Mouse (Mus musculus) naive thymus-derived CD4-positive, alpha-beta T cell, adult 2 months (primary cell): ENCODE data around the gene Mrpl23.

Experiments
- DNase-seq: peaks from one replicate; pipeline ENCODE4 v3.0.0-alpha.2; 2011; ENCODE audit warnings: low read depth

Gene Mrpl23

DNA sequence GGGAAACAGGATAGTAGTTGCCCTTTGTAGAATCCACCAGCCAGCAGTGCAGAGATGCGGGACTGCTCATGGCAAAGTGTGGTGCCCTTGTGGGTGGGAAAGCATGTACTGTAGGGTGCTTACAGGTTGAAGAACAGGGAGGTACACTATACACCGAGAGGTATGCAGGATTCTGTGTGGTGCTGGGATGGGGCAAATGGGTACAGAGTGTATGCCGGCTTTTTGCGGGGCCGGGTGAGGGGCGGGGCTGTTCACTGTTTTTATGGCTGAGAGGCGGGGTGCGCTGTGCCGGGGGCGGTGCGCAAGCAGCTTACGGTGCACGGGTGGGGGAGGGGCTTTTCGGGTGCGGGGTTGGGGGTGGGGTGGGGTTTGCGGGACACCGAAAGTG, at the start of gene Mrpl23:
Gene Mrpl23, plus strand, starts transcription at position 16 of the 388 bp plus-strand sequence.
- no peak for DNase-seq

DNA sequence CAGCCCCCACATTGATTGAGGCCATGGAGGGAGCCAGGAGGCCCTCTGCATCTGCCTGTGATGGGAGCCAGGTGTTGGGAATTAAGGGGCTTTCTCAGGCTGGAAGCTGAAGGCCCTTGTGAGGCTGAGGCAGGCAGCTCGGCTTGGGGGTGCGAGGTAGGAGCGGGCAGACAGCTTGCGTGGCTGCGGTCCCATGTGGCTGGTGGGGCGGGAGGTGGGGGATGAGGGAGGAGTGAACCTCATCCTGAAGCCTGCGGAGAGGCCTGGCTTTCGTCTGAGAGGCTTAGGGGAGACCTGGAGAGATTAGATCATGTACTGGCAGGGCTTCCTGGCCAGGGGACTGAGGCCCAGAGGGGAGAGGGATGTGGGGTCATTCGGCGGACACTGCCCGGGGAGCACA, 49.4 kb upstream of the Mrpl23 start:
- no peak for DNase-seq

DNA sequence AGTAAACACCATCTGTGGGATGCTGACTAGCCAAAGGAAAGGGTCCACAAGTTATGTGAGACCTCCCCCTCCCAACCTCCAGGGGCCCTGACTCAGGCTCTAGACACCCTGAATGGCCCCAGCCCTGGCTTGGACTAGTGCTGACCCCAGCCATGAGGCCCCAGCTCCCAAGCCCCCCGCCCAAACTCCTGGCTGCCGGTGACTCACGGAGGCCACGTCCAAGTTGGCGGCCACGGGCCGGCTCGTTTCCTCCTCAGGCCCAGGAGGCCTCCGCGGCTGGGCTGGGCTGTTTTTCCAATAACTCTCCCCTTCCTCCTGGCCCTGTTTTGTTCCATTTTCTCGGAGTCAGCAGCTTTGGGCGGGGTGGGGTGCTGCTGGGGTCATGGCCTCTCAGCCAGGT, 47.7 kb upstream of the Mrpl23 start:
- no peak for DNase-seq

DNA sequence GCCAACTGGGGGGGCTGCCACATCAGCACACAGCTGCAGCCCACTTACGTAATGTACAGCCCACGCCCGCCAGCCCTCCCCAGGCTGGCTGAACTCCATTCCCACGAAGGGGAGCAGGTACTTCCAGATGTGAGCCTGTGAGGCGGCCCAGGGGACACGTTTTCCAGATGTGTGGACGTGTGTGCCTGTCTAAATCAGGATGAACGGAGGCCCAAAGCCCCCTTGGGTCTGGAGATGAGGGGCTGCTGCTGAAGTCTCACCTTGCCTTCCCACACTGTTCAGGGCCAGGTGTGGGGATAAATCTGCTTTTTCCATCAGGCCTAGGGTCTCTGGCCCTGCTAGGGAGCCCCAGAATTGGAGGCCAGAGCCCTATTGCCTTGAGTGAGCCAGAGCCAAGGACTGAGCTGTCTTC, 45.7 kb upstream of the Mrpl23 start:
- no peak for DNase-seq

DNA sequence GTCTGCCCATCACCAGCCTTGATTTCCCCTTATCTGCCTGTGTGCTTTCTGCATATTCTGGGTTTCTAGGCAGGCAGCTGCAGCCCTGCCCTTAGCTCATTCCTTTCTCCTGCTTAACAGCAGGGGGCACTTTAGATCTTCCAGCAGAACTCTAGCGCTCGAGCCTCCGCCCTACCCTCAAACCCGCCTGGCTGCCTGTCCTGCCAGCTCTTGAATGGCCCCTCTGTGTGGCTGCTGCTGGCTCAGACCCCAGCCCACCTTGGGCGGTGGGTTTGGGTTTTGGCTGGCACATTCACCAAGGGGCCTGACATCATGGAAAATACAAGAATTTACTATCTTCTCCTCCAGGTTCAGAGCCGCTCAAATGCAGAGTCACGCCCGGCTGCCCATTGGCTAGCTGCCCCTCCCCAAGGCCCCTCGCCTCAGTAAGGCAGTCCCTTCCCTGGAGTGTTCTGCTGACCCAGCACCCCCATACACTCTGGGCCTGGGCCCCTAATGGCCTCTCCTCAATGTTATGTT, 45.1 kb upstream of the Mrpl23 start:
- no peak for DNase-seq

DNA sequence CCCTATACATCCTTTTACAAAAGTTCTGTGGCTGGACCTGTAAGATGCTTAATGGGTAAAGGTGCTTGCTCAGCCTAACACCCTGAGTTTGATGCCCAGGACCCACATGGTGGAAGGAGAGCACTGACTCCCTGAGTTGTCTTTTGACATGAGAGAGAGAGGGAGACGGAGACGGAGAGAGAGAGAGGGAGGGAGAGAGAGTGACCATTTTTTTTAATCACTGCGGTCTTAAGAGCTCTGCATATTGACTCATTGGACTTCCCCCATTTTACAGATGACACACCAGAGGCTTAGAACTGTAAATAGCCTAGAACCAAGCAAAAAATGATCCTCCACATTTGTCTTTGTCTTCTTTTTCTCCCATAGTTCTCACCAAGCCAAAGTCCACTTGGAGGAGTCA, 44.4 kb upstream of the Mrpl23 start:
- DNase-seq = no peak

DNA sequence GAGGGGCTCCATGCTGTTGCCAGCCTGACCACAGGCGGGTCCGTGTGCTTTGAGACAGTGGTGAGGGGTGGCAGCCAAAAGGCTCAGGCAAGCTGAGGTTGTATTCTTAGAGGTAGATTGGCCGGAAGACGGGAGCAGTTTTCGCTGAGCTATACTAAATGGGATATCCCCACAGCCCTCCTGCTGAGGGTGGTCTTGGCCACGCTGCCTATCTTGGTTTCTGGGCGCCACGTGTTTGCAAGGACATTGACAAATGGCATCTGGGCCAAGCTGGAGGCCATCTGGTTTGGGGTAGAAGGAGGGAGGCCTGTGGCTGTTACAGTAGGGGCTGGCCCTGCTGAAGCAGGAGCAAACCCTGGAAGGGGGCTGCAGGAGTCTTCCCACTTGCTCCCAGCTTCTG, 39.0 kb upstream of the Mrpl23 start:
- DNase-seq = no peak

DNA sequence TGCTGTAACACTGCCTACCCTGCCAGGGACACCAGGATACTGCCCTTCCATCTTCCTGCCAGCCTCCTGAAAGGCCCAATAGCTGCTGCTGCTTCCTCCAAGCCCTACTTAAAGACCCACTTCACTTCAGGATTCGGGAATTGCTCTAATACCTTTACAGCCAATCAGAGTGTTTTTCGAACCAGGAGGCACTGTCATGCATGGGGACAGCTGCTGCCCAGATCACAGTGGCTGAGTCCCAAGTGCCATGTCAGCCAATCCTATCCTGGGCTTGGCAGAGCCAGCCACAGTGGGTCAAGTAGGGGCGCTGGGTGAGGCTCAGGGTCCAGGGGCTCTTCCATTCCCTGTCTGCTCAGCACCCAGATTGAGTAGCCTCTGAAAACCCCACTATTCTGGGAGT, 36.3 kb upstream of the Mrpl23 start:
- no peak for DNase-seq

DNA sequence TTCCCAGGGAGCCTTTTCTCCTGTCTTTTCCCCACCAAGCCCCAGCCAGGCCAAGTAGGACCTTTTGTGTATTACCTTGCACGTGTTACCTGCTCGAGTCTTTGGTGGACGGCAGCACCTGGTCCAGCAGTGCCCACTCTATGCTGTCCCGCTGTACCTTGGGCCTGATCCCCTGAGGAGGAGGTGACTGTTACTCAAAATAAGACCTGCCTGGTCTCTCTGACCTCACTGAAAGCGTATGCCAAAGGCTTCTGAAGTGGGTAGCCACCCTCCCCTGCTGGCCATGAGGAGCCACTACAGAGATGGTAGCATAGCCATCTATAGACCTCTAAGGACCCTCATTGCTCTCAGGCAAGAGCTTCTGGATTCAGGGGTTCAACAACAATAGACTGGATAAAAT, 35.7 kb upstream of the Mrpl23 start:
- peak; percentile 31 for DNase-seq

DNA sequence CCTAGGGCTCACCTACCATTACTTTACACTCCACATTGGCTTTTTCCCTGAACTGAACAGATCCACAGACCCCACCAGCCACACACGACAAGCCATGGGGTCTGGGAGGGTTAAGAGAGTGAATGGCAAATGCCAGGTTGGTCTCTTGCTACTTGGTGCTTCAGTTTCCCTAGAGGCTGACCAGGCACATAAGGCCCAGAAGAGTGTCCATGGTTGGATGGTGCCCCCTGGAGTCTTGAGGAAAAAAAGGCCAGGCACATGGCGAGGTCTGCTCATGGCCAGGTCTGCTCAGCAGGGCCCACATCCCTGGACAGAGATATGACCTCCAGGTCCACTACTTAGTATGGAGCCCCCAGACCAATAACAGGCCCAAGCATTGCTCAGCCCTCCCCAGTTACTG, 34.7 kb upstream of the Mrpl23 start:
- peak; percentile 48 for DNase-seq

DNA sequence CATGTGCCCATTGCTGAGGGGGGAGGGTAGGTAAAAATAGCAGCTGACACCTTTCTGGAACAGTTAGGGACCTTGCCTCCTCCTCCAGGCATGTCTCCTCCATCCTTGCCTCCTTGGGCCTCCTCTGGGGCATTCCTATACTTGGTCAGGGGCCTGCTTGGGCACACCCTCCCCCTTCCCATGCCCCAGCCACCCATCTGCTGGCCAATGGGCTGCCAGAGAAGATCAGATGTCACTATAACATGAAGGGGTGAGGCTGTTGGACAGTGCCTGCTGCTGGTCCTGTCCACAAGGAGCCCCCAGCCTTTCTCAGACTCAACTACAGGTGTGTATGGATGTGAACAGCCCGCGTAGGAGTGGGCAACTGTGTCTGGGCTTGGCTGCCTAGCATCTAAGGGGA, 33.9 kb upstream of the Mrpl23 start, which contains the start of gene Tnnt3:
Gene Tnnt3, plus strand, starts transcription at position 262 of the 400 bp plus-strand sequence.
- DNase-seq = no peak

DNA sequence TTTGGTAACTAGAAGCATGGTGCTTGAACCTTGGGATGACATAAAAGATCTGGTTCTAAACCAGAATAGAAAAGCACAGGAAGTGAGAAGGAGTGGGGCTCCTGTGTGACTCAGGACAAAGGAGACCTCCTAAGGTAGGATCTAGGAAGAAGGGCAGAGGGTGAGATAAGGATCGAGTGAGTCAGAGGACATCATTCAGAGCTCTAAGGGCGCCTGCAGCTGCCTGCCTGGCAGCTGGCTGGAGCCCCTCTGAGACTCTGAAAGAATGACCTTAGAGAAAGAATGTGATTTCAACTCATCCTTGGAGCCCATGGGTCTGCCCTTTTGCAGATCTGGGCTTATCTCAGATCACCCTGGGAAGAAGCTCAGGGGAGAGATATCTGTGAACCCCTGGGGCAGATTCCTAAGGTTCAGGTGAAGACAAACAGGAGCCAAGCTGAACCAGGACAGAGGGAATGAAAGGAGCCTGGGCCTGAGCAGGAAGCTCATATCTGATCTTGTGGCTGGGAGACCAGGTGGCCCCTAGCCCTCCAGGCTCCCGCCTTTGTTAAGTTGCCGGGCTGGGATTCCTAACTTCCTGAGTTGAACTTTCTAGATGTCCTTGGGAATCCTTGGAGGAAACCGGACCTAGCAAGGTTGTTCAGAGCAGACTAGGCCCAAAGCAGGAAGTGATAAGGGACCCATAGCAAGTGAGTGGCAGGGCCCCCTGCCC, 33.3 kb upstream of the Mrpl23 start:
- DNase-seq = no peak

DNA sequence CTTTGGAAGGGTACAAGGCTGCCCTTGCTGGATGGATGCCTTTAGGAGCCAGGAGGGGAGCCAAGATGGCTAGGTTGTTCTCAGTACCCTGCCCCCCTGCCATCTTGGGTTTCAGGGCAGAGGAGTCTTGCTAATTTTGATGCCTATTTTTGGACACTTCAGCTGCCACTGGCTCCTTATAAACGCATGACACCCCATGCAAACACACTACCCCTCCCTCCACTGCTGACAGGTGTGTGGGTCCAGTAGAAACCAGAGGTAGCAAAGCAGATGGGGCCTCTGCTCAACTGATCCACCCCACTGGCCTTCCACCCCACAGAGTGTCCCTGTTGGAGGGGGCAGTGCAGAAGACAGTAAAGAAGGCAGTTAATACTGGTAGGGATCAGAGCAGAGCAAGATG, 32.5 kb upstream of the Mrpl23 start:
- no peak for DNase-seq

DNA sequence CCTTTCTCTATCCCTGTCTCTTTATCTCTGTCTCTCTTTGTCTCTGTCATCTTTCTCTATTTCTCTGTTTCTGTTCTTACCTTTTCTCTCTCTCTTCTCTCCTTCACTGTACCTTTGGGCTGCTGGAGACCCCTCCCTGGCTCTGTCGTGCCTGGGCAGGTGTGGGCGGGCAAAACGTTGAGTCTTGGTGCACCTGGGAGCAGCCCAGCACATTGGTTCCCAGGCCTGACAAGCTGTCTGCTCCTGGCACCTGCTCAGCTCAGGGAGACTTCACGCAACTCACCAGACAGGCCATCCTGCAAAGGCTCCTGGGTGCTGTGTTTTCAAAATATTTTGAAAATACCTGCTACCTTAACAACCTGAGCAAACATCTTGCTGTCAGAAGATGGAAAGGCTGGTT, 29.3 kb upstream of the Mrpl23 start:
- no peak for DNase-seq

DNA sequence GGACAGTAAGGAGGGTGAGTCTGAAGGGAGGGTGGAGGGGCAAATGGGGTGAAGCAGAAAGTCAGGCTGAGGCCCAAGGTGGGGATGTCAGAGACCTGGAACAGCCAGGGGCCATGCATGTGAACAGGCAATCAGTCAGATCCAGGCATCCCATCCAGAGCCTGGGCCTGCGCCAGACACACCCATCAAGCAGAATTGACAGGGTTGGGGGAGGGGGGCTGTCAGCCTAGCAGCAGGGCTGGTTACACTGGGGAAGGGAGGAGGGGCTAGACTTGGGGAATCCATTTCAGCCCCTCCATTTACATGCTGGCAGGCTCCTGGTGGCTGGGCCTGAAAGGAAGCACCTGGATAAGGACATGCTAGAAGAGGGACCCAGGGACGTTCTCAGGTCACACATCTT, 26.5 kb upstream of the Mrpl23 start:
- no peak for DNase-seq

DNA sequence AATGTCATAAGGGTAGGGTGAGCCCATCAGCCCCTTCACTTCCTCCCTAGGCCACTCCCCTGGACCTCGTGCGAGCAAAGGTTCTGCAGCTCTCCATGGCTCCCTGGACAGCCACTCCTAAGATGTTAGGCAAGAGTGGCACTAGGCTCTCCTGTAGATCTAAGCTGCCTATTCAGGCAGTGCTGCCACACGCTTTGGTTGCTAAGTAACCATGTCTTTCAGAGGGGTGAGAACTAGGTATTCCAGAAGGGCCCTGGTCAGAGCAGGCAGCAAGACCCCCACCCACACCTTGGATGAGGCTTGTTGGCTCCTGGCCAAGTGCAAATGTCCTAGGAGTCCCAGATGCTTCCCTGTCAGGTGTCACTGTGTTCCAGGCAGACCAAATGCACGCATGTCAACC, 26.0 kb upstream of the Mrpl23 start:
- no peak for DNase-seq

DNA sequence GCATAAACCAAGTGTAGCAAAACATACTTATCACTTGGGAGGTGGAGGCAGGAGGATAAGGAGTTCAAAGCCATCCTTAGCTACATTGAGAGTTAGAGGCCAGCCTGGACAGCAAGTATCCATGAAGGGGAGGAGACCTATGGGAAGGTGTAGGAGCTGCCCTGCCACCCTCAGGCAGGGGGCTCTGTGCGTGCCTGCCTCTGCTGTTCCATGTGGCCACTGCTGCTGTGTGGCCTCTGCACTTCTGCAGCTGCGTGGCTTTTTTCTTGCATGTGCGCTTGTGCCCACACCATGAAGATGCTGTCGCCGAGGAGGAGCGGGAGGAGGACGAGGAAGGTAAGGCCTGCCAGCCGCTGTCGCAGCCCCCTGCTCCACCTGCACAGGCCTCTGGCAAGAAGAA, 25.0 kb upstream of the Mrpl23 start:
- no peak for DNase-seq

DNA sequence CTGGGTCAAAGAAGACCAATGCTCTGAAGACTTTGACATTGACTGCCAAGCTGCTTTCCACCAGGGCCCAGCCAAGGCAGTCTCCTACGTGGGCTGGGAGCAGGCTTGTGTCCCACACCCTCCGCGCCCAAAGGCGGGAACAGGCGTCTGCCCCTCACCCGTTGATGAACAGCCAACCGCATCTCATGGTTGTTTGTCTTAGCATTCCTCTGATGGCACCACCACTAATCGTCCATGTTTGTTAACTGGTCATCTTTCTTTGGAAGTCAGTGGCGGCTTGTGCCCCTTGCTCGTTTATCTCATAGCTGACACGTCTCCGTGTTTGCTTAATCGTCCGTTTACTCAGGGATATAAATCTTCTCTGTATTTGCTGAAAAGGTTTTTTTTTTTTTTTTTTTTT, 23.0 kb upstream of the Mrpl23 start:
- no peak for DNase-seq

DNA sequence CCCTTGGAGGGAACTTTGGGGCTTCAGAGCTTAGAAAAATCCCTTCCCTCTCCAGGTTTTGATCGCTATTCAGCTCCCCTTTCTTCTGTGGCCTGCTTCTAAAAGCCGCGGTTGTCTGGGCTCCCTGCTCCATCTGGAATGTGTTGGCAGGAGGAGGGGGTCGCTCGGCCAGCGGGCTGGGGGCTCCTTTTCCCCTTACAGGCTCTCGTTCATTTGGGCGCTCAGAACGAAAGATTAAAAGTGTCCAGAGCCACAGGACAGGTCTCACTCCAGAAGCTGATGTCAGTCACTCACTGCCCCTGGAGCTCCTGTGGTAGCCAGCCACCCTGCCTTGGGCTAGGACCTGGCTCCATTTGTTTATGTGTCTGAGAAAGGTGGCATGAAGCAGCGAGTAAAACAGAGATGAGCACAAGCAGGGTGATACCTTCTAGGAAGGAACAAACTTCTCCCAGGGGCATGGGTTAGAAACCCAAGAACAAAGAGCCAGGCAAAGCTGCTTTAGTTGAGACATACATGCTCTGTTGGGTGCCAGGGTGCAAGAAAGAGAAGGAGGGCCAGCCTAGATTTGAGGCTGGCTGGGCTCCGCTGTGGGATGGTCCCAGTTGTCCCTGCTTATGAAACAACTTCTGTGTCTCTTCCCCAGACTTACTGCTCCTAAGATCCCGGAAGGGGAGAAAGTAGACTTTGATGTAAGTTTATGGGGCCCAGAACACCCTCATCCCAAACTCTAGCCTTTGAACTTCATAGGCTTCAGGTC, 22.3 kb upstream of the Mrpl23 start:
- DNase-seq = no peak

DNA sequence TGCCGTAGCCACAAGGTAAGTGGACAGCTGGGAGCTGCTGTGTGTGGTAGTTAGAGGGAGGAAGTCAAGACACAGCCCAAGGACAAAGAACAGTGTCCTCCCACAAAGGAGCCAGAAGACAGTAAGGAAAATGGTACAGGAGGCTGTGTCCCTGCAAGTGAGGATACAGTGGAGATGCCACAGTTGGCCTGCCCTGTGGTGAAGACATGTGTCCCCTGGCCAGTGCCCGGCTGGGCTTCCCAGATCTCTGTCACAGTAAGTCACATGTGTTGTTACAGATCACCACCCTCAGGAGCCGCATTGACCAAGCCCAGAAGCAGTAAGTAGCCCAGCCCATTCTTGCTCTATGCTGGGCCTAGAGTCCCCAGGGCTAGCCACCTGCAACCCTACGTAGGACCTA, 18.4 kb upstream of the Mrpl23 start:
- no peak for DNase-seq

DNA sequence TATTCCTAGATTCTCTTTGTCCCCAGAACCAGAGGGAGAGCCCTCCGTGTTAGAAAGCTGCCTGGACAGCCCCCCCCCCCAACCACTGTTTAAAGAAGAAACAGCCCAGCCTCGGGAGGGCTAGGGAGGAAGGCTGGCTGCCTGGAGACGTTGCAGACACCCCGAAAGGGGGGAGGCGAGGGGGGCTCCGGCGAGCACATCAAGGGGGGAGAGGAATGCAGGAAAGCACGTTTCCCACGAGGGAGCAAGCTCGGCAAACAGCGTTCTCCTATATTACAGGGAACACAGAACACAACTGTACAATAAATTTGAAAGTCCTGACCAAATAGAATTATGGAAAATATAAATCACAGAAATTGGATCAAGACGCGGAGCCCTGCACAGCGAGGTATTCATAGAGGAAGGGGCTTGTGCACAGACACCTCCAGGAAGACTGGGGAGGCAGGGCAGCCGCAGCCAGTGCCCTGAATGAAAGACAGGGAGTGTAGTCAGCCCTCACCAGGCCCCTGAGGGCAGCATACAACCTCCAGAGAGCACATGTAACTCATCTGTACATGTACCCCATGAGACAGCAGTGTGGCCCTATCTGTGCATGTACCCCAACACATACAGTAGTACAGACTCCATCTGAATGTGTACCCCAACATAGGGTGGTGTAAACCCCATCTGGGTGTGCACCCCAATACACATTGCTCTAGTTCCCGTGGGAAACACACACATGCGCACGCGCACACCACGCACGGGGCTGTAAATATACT, 16.1 kb upstream of the Mrpl23 start:
- no peak for DNase-seq

DNA sequence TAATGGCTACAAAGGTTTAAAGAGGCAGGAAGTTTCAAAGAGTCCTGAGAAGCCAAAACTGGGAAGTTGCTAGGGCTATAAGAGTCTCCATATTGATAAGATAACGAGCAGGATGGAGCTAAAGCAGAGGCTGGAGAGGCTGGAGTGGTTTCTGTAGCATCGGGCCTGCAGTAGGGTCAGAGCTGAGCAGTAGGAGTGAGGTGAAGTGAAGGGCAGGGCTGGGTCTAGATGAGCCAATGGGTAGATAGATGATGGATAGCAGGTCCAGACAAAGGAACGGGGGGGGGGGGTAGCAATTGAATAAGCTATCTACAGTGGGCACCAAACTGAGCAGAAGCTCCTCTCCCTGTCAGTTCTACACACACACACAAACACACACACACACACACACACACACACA, 15.0 kb upstream of the Mrpl23 start:
- DNase-seq = no peak

DNA sequence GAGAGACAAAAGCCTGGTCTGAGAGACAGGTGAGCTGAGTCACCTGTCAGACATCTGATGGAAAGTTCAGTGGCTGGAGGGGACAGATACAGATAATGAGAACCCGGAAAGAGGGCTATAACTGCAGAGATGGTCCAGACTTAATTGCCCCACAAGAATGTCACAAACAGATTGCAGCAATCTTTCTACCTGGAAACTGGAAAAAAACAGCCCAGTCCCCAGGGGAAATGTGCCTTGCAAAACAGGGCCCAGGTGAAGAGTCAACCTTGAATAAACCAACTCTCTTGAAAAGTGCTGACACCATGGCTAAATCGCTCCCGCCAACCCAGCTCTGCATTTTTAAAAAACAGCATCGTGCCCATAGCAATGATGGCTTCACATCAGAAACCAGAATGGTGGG, 12.2 kb upstream of the Mrpl23 start:
- no peak for DNase-seq
